Mouse (Mus musculus) c-Kit-positive CD71-positive TER-119-negative erythroid progenitor cells, embryonic 14.5 days (primary cell): ENCODE measurements around the gene Plekhn1.

ENCODE experiments used
- DNase-seq: peaks from one replicate; pipeline ENCODE4 v3.0.0-alpha.2; 2013; ENCODE audit warnings: low read depth

Gene Plekhn1

GRCm38 (mm10) chr4:156234701-156235213 lies at the start of gene Plekhn1:
TSS of gene Plekhn1 (minus strand) at chr4:156234857.
- DNase-seq, result no peak

DNA sequence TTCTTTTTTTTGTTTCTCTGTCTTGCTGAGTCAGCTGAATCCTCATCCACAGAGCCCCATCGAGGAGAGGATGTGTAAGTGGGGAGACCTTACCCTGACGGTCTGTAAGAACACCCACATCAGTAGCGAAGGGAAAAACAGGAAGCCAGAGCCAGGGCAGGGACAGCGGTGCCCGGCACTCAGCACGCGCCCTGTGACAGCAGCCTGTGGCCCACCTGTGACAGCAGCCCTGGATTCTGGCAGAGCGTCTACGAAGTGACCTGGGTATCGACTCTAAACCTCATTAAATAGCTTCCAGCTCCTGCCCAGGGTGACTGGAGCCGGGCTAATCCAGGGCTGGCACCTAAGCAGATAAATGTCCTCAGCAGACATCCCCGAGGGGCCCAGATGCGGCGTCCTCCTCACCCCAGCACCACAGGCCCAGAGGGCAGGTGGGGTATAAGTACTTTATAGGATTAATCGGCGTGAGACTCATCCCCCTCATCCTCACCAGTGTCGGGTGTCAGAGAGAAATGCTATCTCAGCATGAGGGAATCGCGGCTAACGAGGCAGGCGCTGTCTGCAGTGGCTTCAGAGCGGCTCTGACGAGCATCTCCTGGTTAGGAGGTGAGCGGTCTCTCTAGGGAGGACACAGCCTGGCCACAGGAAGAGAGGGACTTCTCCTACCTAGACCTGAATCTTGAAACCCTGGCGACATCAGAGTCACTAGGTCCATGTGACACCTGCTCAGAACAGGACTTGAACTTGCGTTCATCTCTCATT lies 20.6 kb upstream of the Plekhn1 start, which contains the start of gene Samd11:
Samd11 (minus strand) TSS at position 580 of the 762 bp plus-strand sequence.
- DNase-seq, result no peak

- DNase-seq, result no peak
Measured at GRCm38 (mm10) chr4:156254361-156255077, 19.9 kb upstream of the Plekhn1 start.

- no peak for DNase-seq
Measured at GRCm38 (mm10) chr4:156253043-156253442, 18.4 kb upstream of the Plekhn1 start.

DNA sequence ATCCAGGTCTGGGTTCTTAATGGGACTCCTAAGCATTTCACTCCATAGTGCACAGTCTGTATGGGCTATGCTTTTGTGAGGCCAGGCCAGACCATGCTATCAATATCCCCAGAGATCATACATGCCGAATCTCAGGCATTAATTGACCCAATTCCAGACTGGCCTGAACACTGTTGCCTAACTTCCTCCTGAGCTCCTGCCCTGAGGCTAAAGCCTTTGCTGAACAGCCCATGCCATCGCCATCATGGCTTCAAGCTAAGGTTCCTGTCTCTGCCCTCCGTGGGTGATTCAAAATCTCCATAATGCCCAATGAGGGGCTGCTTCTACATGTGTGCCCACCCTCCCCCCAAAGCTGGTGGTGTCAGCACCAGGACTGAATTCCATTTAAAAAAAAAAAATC lies 18.0 kb upstream of the Plekhn1 start:
- DNase-seq, result no peak

DNA sequence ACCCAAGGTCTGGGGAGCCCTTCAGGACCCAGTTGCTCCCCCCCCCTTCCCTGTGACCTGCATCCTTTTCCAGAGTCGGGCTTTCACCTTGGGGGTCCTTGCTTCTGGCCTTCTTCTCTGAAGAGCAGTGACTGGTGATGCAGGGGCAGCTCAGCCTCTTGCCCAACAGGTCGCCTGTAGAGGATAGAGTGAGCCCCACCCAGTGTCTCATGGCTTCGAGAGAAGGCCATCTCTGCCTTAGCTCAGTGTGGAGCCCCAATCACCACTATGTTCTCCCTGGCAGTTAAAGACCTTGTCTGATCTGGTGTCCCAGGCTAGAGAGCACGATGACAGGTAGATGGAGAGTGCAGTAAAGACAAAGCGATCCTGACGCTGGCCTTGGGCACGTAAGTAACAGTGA lies 17.5 kb upstream of the Plekhn1 start:
- no peak for DNase-seq

GRCm38 (mm10) chr4:156251081-156251480 lies 16.4 kb upstream of the Plekhn1 start:
- DNase-seq, result no peak

GRCm38 (mm10) chr4:156249567-156249966 lies 14.9 kb upstream of the Plekhn1 start:
- no peak for DNase-seq

DNA sequence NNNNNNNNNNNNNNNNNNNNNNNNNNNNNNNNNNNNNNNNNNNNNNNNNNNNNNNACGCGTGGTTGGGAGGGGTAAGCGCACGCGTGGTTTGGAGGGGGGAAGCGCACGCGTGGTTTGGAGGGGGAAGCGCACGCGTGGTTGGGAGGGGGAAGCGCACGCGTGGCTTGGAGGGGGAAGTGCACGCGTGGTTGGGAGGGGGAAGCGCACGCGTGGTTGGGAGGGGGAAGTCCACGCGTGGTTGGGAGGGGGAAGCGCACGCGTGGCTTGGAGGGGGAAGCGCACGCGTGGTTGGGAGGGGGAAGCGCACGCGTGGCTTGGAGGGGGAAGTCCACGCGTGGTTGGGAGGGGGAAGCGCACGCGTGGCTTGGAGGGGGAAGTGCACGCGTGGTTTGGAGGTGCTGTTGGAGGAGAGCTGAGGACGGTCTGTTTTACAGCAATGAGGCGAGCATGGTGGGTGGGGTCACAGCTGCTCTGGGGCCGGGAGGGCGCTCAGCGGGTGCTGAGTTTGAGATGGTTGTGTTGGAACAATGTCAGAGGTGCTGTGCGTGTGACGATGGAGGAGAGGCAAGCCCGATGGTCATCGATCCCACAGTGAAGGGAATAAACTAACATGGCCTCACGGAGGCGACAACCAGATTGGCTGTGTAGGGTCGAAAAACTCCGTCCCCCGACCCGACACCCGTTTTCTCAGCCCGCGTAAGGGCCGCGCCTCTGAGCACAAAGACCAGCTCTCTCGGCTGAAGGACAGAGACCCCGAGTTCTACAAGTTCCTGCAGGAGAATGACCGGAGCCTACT lies 2.2 kb upstream of the Plekhn1 start:
- no peak for DNase-seq

DNA sequence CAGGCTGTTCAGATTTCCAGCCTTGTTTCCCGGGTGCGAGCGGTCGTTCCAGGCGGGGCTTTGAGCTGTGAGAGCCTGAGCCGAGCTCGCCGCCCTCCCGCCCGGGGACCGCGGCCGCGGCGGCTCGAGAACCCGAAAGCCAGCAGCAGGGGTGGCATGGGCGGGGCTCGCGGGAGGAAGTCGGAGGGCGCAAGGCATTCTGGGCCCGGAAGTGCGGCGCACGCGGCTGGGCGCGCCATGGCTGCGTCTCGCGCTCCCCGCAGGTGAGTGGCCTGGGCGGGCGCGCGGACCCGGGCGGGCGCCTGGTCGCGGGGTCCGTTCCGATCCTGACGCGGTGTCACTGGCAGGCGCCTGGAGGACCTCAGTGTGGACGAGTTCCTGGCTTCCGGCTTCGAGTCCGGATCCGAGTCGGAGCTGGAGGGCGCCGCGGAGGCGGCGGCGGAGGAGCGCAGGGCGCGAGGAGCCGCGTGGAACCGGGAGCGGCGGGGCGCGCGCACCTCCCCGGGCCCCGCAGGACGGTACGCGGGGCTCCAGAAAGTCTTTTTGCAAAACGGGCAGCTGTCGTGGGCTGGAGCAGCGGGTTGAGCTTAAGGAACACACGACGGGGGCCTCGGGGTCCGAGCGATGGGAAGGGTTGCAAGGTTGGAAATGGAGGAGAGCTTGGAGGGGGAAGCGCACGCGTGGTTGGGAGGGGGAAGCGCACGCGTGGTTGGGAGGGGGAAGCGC lies 1.3 kb upstream of the Plekhn1 start, which contains the start of gene Noc2l:
Noc2l (plus strand) TSS at position 203 of the 726 bp plus-strand sequence.
- DNase-seq, result peak; percentile 84

GRCm38 (mm10) chr4:156235360-156235770 lies 708 bp upstream of the Plekhn1 start:
- DNase-seq, result no peak

- DNase-seq, result no peak
Measured at GRCm38 (mm10) chr4:156234021-156234501, 596 bp downstream of the Plekhn1 start.

DNA sequence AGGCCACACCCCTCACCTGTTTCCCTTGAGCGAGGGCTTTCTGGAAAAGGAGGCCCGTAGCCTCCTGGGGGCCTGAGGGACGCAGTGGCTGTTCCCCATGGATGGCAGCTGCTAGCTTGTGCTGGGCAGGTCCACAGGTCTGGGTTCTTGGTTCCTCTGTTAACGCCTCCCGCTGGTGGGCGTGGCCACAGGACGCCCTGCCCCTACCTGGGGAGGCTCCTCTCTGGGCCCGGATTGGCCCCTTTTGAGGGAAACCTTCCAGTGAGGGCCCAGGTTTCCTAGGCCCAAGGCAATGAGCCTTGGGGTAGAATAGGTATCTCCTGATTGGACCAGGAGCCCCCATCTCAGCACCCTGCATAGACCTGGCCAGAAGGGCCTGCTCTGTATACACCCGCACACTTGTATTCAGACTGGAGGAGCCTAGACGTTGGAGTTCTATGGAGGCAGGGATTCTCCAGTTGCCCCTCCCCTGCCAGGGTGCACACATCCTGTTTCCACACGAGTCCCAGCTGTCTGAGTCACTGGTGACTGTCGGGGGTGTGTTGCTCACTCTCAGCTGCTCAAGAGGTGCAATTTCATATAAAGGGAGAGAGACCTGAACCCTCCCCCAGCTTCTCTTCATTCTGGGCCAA lies 6.1 kb downstream of the Plekhn1 start:
- DNase-seq, result no peak

DNA sequence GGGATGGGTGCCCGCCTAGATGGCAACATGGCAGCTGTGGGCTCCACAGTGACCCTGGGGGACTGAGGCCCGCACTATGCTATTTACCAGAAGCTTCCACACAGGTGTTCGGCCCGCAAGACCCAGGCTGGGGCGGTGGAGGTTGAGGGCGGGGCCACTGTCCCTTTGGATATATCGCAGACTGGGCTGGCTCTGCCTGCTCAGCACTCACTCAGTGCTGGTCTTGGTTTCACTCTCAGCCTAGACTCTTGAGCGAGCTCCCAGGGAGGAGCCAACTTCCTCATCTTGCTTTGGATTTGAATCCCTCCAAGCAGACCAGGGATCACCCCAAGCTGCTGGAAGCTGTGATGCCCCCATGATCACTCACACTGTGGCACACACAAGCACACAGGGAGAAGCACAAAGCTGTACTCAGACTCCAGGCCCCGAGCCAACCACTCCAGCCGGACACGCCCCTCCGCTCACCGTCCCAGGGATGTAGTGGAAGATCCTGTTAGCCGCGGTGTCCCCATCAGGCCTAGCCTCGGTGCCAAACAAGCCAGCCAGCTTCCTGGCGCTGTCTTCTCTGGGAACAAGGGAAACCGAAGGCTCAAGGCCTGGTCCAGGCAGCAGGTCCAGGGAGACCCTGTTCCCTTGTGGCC lies 6.8 kb downstream of the Plekhn1 start:
- no peak for DNase-seq

DNA sequence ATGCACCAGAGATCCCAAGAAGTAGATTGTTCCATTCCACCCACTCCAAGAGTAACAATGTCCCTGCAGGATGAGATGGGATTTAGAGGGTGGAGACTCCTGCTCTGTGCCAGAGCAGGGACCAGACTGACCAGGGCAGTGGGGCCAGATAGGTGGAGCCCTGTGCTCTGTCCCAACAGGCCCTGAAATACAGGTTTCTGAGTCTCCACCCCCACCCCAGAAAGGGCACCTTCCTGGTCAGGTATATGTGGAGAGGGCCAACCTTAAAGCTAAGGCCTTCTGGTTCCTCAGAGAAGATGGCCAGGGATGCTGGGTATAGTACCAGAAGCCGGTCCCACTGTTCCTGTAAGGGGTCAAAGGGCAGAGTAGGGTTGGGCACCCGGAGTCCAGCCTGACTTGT lies 10.4 kb downstream of the Plekhn1 start:
- no peak for DNase-seq

GRCm38 (mm10) chr4:156219936-156220335 lies 14.7 kb downstream of the Plekhn1 start:
- DNase-seq, result no peak

GRCm38 (mm10) chr4:156217838-156218237 lies 16.8 kb downstream of the Plekhn1 start:
- DNase-seq, result no peak

DNA sequence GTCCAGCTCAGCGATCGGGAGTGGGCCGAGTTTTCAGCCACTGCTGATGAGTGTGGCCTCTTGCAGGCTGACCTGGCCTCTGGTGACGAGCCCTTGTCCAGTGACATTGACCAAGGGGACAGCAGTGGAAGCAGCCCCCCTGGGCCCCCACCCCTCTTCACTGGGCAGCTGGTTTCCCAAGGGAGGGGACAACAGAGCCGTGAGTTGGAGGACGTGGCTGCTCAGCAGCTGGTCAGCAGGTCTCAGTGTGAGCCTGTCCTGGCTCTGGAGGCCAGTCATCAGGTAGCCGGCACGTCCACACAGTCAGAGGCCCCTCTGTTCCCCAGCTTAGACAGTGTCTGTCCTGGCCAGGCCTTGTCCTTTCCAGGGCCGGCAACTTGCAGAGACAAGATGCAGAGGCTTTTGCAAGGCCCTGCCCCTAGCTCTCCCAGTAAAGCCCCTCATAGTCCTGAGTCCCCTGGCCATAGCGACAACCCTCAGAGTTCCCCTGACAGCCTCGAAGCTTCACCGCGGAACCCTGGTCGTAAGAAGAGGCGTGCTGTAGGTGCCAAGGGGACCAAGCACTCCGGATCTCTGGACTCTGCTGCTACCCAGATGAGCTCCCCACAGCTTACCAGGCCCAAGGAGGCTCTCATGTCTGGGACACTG lies 17.5 kb downstream of the Plekhn1 start:
- DNase-seq, result no peak

GRCm38 (mm10) chr4:156216196-156216595 lies 18.5 kb downstream of the Plekhn1 start:
- DNase-seq, result no peak

GRCm38 (mm10) chr4:156215649-156216048 lies 19.0 kb downstream of the Plekhn1 start, which contains the start of gene Perm1:
TSS of gene Perm1 (plus strand) at chr4:156215868.
- DNase-seq, result no peak
